Mouse (Mus musculus) urinary bladder, adult 18-20 months (tissue): Measurements from ENCODE around the gene Epb41l5.

Experiments
- DNase-seq, 2 experiments: peaks; one replicate each; pipeline ENCODE4 v3.0.0; 2022; ENCODE audit warnings: low spot score in 2 of 2, mixed read lengths in 2 of 2

Gene Epb41l5

DNA sequence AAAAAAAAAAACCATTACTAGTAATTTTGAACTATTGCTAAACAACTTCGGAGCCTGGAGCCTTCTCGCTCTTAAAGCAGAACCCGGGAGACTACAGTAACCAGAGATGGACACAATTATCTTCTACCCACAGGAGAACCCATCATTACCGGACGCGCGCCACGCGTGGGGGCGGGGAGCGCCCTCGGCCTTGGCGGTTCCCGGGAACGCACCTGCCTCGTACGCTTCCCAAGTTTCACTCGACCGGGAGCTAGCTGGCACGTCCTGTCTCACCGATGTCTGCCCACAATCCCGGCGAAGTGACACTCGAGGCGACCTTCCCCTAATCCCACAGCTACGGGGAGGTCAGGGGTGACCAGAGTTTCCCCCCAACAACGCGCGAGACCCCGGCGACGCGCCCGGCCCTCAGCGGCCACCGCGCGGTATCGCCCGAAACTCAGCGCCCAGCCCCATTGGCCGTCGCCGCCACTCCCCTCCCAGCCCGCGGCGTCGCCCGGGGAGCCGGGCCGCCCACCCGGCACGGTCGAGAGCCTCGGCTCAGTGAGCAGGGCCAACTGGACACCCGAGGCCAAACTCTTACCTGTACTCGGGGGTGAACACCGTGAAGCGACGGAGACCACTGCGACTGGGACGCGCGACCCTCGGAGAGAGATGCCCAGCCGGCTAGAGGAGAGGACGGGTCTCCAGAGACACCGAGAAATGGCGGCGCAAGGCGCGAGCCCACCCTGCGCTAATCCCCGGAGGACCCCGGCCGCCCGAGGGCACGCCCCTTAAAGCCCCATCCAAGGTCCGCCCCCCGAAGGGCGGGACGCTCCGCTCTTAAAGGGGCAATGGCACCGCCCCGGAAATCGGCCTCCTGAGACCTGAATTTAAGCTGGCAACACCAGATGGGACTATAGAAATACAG lies at the start of gene Epb41l5:
TSS of gene Epb41l5 (minus strand) at position 796 of the 907 bp plus-strand sequence.
- DNase-seq: peak; percentile 72 to 89

DNA sequence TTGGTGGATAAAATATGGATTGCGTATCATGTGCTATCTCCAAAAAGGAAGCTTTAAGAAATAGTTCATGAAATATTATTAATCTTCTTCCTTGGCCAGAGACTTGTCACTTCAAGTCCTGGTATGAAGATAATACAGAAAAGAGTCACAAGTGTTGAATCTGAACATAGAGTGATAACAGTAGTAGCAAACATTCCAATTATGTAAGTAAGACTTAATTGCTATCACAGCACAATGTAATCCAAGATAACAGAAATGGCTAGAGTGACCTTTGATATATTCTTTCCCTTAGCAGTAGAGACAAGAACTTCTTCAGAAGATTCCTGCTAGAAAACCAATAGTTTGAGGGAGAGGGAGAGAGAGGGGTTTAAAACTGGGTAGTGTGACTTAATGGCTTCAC lies 48.1 kb upstream of the Epb41l5 start:
- DNase-seq: no peak

DNA sequence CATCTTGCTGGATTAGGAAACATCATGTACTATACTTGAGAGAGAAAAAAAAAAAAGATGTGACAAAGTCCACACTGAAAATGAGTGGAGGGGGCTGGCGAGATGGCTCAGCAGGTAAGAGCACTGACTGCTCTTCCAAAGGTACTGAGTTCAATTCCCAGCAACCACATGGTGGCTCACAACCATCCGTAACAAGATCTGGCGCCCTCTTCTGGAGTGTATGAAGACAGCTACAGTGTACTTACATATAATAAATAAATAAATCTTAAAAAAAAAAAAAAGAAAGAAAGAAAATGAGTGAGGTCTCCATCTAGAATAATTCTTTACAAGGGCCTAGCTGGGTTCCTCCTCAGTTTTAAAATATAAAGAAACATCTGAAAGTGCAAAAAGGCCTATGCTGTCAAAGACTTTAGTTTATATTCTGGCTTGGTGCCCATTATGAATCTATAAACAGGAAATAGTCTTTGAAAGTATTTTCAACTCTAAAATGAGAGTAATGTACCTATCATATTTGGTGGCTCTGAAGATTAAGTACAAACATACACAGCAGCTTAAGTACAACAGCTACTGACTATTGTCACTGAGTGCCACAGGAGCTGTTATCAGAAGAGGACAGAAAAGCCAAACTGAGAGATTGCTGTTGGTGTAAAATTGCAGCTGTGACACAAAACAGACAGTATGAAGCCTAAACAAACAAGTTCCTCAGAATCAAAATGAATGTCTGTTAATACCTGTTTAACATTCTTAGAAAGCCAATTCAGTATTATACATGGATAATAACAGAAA lies 37.2 kb upstream of the Epb41l5 start:
- DNase-seq: no peak

GRCm38 (mm10) chr1:119681663-119682213 lies 32.9 kb upstream of the Epb41l5 start:
- no peak for DNase-seq

DNA sequence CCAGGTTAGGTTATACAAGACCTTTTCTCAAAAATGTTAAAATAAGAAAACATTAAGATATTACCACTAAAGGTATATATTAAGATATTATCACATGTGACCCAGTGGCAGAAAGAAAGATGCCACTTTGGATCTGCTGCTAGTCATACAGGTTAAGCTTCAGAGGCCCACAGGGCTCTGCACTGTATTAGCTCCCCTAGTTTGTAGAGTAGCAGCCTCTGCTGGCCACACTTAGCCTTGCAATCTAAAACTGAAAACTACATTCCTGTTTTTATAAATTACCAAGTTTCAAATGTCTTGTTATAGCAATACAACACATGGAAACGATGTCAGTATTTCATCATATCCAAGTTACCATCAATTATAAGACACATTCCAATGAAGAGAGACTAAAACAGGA lies 26.2 kb upstream of the Epb41l5 start:
- peak in 1 of 2 experiments; percentile 16 for DNase-seq

DNA sequence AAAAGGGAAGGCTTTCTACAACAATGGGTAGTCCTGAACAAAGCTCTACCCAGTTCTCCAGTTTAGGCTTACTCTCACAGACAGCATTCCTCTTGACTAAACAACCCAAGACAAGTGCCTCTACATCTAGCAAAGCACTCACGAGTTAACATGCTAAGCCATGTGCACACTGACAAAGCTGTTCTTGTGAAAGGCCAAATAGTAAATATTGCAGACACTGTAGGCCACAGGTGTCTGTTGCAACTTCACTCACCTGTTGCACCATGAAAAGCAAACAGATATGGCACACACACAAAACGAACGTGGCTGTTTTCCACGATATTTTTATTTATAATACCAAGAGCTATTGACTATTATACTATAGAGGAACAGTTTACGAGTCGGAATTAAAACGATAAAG lies 18.1 kb upstream of the Epb41l5 start:
- DNase-seq: no peak

GRCm38 (mm10) chr1:119654307-119654706 lies 5.5 kb upstream of the Epb41l5 start:
- DNase-seq: no peak

- DNase-seq: no peak
Measured at GRCm38 (mm10) chr1:119650386-119650785, 1.6 kb upstream of the Epb41l5 start.

DNA sequence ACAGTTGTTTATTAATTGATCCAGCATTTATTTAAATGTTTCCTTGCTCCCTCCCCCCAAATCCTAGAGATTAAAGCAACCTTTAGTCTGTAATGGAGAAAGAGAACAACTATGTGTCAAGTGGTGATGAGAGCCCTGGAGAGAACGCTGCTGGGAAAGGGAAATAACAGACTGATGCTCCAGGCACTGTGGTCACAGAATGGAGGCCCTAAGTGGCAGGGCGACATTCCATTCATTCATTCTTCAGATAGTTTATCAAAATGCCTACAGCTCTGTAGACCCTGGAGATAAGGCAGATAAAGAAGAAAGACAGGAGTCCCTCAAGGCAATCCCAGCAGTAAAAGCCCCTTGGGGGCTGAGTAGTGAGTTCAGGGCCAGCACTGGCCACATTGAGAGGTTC lies 827 bp upstream of the Epb41l5 start:
- DNase-seq: no peak

DNA sequence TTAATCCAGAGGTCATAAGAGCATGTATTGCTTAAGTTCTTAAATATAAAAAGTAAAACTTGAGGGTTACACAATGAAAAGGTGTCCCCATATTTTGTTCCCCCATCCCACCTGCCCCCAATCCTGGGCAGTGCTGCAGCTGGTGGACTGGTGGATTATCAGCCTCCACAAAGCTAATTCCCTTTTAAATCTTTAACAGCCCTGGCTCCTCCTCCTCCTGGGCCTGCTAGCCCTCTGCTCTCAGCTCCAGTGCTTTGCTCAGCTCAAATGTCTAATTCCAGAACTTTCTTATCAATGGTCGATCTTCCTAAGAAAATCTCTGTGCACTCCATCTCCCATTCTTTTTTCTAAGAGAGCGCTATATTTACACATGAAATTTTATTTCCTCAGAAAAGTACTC lies 2.4 kb downstream of the Epb41l5 start:
- no peak for DNase-seq

DNA sequence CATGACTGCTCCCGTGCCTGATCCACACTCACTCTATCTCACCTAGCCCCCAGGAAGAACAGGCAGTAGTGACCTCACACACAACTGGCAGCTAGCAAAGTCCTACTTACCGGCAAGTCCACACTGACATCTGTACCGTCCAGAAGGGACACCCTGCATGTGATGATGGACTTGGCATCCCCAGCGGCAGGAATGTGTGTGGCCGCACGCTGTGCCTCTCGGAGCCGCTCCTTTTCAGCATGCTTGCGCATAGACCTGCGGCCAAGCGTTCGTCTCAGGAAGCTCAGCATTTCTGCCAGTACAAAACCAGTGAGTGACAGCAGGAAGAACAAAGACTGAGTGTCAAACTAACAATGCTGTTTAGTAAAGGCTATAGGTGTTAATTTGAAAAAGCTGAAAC lies 6.4 kb downstream of the Epb41l5 start:
- DNase-seq: no peak

GRCm38 (mm10) chr1:119641090-119641812 lies 7.5 kb downstream of the Epb41l5 start:
- DNase-seq: no peak

GRCm38 (mm10) chr1:119640006-119640405 lies 8.8 kb downstream of the Epb41l5 start:
- no peak for DNase-seq

- no peak for DNase-seq
Measured at GRCm38 (mm10) chr1:119637188-119638023, 11.4 kb downstream of the Epb41l5 start.

GRCm38 (mm10) chr1:119634746-119635145 lies 14.1 kb downstream of the Epb41l5 start:
- DNase-seq: no peak

DNA sequence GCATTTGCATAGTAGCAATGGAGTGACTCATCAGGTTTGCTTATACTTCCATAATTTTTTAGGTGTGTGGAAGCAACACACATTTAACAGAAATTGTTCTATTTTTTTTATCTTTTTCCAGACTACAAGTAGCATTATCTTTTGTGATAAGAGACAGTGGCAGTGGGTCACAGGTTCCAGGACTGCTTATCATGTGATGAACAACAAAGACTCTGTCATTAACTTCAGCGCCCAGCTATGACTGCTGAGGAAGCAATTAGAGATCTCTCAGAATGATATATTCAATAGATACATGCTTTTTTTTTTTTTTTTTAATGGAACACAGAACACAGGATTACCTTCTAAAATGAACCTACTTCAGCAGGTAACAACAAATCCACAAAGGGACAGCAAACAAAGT lies 18.4 kb downstream of the Epb41l5 start:
- DNase-seq: no peak

DNA sequence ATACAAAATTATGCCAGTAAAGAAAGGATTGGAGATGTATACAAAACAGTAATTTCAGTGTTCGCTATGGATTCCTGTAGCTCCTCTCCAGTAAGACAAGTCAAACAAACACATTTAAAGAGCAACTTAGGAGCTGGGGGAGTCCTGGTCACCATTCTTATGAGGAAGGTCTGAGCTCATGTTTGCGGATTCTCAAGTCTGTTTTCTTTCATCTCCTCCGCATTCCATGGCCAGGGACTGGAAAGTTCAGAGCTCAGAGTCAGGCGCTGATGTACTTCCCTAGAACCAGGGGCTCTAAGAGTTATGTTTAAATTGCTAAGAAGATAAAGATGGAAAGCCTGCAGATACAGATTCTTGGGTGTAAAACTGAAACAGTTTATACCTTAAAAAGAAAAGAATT lies 22.0 kb downstream of the Epb41l5 start:
- DNase-seq: no peak

GRCm38 (mm10) chr1:119624444-119624843 lies 24.4 kb downstream of the Epb41l5 start:
- no peak for DNase-seq

DNA sequence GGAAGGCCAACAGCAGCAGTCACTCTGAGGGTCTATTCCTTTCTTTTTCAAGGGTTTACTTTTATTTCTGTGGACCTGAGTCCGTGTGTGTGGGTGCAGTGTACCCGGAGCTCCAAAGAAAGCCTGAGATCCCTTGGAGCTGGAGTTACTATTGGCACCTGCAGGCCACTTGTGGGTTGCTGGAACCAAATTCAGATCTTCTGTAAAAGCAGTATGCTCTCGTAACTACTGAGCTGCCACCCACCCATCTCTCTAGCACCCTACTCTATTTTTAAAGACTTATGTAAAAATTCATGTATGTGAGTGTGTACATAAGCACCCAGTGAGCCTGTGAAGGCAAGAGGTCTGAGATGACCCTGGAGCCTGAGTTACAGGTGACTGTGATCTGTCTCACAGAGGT lies 43.4 kb downstream of the Epb41l5 start:
- DNase-seq: no peak

GRCm38 (mm10) chr1:119602448-119602847 lies 46.4 kb downstream of the Epb41l5 start:
- no peak for DNase-seq

DNA sequence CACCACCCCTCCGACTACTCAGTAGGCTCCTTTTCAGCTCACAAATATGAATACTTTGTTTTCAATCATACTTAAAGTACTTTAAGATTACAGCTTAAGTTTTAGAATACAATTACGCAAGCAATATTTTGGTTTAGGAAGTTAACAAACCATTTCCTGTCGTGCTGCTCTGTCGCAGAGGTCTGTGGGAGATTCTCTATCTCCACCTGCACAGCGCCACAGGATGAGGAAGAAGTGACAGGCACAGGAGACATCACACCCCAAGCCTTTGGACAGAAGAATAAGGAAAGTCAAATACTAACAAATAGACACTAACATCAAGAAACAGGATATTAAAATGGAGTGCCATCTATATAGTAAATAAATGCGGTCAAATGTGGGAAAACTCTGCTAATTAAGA lies 49.9 kb downstream of the Epb41l5 start:
- no peak for DNase-seq
